Mouse (Mus musculus) telencephalon, adult 2 months (tissue): Measurements from ENCODE around the gene St6galnac3.

Experiments used
- DNase-seq: peaks from one replicate; pipeline ENCODE4 v3.0.0-alpha.2; 2011; ENCODE audit warnings: low read depth, low spot score

St6galnac3 gene

GRCm38 (mm10) chr3:153690553-153690952, 34.4 kb downstream of the St6galnac3 start:
- no peak for DNase-seq

DNA sequence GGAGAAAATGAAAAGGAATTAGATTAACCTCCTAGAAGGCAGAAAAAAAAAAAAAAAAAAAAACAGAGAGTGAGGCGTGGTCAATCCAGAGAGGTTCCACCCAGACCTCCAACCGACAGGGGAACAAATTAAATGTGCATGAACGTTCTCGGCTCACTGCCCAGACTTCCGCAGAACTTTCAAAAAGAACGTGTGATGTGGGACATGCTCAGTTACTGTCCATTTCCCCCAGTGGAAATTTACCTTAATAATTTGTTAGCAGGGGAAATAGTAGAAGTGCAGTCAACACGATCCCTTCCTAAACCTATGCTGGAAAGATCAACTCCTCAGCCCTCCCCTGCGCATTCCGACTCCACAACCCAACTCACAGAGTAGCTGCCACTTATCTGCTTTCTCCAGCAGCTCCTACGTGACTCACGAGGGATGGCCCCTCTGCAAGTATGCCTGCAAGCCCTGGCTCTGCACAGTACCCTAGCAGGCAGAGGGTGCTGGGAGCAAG, 35.1 kb downstream of the St6galnac3 start:
- DNase-seq, result no peak

DNA sequence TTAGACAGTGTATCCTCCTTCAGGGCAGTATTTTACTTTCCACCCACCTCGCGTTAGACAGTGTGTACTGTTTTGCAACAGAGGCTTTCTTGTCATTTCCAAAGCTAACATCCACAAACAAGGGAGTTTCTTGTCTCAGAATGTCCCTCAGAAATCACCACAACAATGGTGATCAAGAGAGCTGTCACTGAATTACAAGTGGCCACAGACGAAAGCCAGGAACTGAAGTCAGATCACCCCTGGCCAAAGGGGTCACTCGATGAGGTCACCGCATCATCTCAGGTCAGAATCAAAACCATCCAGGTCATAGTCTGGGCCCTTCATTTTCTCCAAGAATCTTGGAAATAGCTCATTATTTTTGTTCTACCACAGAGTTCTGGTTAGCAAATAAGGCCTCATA, 37.1 kb downstream of the St6galnac3 start:
- peak; percentile 51 for DNase-seq

DNA sequence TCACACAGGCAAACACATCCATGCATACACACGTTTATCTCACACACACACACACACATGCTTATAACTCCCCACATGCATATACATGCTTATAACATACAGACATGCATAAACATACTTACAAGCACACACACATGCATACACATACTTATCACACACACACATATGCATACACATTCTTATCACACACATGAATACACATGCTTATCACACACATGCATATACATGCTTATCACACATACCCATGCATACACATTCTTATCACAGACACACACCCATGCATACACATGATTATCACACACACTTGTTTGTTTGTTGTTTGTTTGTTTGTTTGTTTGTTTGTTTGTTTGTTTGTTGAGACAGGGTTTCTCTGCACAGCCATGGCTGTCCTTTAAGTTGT, 40.1 kb downstream of the St6galnac3 start:
- no peak for DNase-seq

- no peak for DNase-seq
These were observed 42.7 kb downstream of the St6galnac3 start for GRCm38 (mm10) chr3:153682303-153682702.

GRCm38 (mm10) chr3:153681720-153682119, 43.3 kb downstream of the St6galnac3 start:
- DNase-seq, result no peak

DNA sequence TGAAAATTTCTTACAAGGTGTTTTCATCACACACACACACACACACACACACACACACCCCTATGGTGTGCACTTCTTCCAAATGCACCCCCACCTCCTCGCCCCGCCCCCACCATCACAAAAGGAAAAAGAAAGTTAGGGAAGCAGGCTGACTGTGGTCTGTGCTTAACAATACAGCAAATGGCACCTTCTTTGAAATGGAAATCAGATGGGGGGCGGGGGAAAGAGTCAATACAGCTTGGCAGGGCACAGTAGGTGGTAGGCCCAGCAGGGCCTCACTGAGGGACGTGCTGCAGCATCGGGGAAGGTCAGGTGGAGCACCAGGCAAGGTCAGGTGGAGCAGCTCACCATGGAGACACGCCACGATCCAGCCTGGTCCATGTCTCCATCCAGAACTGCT, 49.1 kb downstream of the St6galnac3 start:
- DNase-seq, result no peak

DNA sequence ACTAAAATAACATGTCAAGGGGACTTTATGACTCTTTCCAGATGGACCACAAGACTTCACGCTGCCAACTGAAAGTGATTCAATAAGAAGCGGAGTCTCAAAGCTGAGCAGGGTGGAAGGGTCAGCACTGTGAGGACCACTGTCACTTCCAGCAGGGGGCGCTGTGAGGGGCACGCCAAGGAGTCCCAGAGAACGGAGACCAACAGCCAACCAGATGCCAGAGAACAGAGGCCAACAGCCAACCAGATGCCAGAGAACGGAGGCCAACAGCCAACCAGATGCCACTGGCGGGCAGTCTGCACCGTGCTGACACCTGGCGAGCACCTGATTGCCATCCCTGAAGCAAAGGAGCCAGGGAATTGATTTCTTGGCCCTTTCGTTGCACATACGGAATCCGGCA, 49.9 kb downstream of the St6galnac3 start:
- no peak for DNase-seq

- no peak for DNase-seq
These were observed 50.6 kb downstream of the St6galnac3 start for GRCm38 (mm10) chr3:153674359-153674758.

DNA sequence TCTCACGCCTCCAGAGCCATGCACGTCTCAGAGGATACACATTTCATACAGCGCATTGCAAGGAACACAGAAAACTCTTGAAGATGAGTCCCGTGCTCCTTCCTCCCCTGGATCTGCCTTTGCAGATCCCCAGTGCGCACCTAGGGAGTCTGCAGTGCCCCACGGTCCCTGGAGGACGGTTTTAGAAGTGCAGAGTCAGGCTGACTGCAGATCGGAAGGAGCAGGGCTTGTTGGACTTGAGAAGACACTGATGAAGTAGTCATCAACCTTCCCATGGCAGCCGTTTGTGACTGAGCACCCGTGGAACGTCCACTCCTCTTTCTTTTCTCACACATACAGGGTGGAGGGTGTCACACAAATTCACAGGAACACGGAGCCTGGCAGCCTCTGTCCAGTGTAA, 51.5 kb downstream of the St6galnac3 start:
- no peak for DNase-seq

GRCm38 (mm10) chr3:153670953-153671674, 53.9 kb downstream of the St6galnac3 start:
- no peak for DNase-seq

GRCm38 (mm10) chr3:153669737-153670435, 55.1 kb downstream of the St6galnac3 start:
- DNase-seq, result no peak

DNA sequence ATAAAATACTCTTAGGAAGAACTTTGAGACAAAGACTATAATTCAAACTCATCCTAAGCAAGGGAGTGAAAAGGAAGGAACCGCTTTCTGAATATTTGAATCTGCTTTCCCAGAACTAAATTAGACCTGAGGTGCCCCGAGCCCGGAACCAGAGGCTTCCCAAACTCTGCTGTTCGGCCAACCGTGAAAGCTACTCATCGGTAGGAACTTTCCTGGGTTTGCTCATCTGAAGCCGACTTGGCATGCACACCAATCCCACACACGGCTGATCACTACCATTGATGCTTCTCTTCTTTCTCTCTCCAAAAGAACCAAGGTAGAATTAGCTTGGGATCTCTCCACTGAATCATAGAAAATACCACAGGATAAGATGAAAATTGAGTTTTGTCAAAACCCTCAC, 55.6 kb downstream of the St6galnac3 start:
- no peak for DNase-seq

- no peak for DNase-seq
These were observed 56.3 kb downstream of the St6galnac3 start for GRCm38 (mm10) chr3:153668447-153669290.

DNA sequence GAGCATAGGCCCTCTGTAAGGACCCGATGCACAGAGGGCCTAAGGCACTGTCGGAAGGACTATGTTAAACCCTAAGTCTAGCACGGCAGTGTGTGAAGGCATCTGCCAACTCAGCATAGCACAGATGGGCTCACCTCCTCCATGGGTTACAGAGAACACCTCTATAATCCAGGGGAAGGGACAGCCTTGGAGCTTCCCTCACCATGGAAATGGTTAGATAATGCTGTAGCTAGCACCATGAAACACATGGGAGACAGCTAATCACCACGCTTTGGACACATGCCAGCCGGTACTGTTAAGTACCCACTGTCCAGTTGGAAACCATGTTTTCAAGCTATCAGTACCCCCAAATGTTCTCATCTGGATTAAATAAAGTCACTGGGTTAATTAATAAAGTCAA, 60.3 kb downstream of the St6galnac3 start:
- no peak for DNase-seq

GRCm38 (mm10) chr3:153663841-153664427, 61.0 kb downstream of the St6galnac3 start:
- no peak for DNase-seq

- DNase-seq, result no peak
These were observed 62.2 kb downstream of the St6galnac3 start for GRCm38 (mm10) chr3:153662796-153663195.

- DNase-seq, result peak; percentile 18
These were observed 63.0 kb downstream of the St6galnac3 start for GRCm38 (mm10) chr3:153661927-153662326.

DNA sequence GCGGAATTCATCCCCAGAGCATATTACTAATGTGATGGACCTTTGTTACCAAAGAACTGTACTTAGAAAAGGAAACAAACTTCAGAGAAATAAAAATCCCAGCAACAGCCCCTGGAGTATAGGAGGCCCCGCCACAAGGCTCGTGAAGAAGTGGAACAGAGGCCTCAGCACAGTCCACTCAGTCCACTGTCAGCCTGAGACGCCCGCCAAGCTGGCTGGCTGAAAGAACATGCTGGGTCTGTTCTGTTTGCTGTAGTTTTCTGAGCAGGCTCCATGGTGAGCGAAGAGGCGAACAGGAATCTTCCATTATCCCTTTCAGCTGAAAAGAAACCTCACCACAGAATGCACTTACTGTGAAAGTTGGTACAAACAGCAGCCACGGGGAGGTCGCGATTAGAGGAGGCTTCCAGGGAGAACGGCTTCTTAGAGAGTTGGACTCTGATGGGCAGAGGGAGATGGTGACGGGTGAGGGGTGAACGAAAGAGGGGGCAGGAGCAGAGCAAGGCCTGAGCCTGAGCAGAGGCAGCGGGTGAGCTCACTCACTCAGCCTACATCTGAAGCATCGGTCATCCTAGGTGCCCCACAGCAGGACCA, 65.3 kb downstream of the St6galnac3 start:
- no peak for DNase-seq

- peak; percentile 32 for DNase-seq
These were observed 66.8 kb downstream of the St6galnac3 start for GRCm38 (mm10) chr3:153658051-153658777.

GRCm38 (mm10) chr3:153655071-153655470, 69.9 kb downstream of the St6galnac3 start:
- DNase-seq, result peak; percentile 73
